ENCODE assay signal across 16 mouse cellular contexts in genomic region chr19:21066432-21067113, GRCm38 (mm10).
DNase-seq lines count a peak whose midpoint lies in the region; TF ChIP-seq lines count a peak whose summit lies in the region.
"Had no signal": no experiment of that assay in that cellular context is flagged by ENCODE, and none has a peak within 500 bp of the region (broad histone marks: within the 10 kb centered on the region; RNA-seq: fewer than 3 reads in every experiment).

No protein-coding gene starts in this region.

- intact Hi-C loops in gastrocnemius, postnatal 14 days (cut with DNase I; ENCODE audit: low total_unique reads), result no loop called here

- no peak for TF ChIP-seq CTCF in brain, embryonic 14.5 days (IDR thresholded peaks at IDR 0.05; ENCODE audit: borderline replicate concordance, extremely low read depth, insufficient read depth, insufficient read length)

- TF ChIP-seq POLR2A in brain, embryonic 14.5 days (IDR thresholded peaks at IDR 0.05; ENCODE audit: borderline replicate concordance, extremely low read depth, insufficient read depth, insufficient read length, poor library complexity, severe bottlenecking), result no peak

- peak; percentile 8 for DNase-seq in gastrocnemius, postnatal 25 days
- no peak for DNase-seq in gastrocnemius, postnatal 14 days
- DNase-seq in layer of hippocampus, adult 11-12 months (ENCODE audit: low spot score), result peak; percentile 8
- DNase-seq in layer of hippocampus, adult 9-10 months (ENCODE audit: low spot score), result no peak
- peak; percentile 30 to 31 for DNase-seq in right cerebral cortex, postnatal 10 days (ENCODE audit: low spot score in 2 of 2)
- no peak for DNase-seq in right cerebral cortex, postnatal 36 days (ENCODE audit: low spot score in 2 of 2)
- peak; percentile 9 for DNase-seq in brain, embryonic 14.5 days (ENCODE audit: low read depth)
- no peak for DNase-seq in thymus, postnatal 14 days
- DNase-seq: adrenal gland, postnatal 25 days; cerebellum, adult 18-20 months; cerebellum, postnatal 10 days; kidney, adult 8-10 months; liver, embryonic 13.5 days; lung, adult 18-20 months; lung, postnatal 10 days; right cerebral cortex, adult 18-20 months had no signal

Comparison
In these comparisons a context has a peak if more than half of its experiments do, and no peak if none do; other contexts are left out.
1. DNase-seq: peak in gastrocnemius, postnatal 25 days (single experiment), layer of hippocampus, adult 11-12 months (single experiment), right cerebral cortex, postnatal 10 days (2 of 2) and brain, embryonic 14.5 days (single experiment); none in gastrocnemius, postnatal 14 days (single experiment), layer of hippocampus, adult 9-10 months (single experiment), right cerebral cortex, postnatal 36 days (0 of 2) and thymus, postnatal 14 days (single experiment).